Mouse (Mus musculus): ENCODE measurements around the gene Tubg1.
A peak's percentile ranks its signal among the peaks of the same experiment; 100 is the strongest.
"Not testable (repeated sequence)": the region's sequence is repeated elsewhere in the genome, so short reads cannot be mapped to it uniquely, and the experiment has no call there.

Gene Tubg1

DNA sequence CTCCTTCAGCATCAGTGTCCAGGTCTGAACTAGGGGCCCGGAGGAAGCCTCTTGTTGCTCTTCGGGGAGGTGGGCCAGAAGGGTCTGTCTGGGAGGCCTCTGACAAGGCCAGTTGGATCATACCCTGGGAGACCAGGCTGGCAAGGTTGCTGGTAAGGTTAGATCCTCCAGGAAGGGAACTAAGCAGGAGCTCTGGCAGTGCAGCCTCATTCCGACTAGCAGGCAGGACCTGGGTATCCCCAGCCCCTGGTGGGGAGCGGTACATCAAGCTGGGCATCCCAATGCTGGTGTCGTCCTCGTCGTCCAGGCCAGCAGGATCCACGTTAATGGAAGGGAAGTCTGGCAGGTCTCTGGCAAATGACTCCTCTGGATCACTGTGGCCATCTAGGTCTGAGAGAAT is 21.5 kb upstream of the Tubg1 start:
- no peak for DNase-seq (ENCODE audit: low spot score in 2 of 2)

GRCm38 (mm10) chr11:101103011-101103410 is 16.7 kb upstream of the Tubg1 start:
- no peak for DNase-seq (ENCODE audit: low spot score in 2 of 2)

GRCm38 (mm10) chr11:101109351-101109750 is 10.4 kb upstream of the Tubg1 start:
- DNase-seq (ENCODE audit: low spot score in 2 of 2): no peak

- no peak for DNase-seq (ENCODE audit: low spot score in 2 of 2)
These were observed 9.0 kb upstream of the Tubg1 start for GRCm38 (mm10) chr11:101110708-101111107.

- DNase-seq (ENCODE audit: low spot score in 2 of 2): no peak
These were observed 8.6 kb upstream of the Tubg1 start for GRCm38 (mm10) chr11:101111178-101111577.

GRCm38 (mm10) chr11:101112186-101112585 is 7.6 kb upstream of the Tubg1 start:
- no peak for DNase-seq (ENCODE audit: low spot score in 2 of 2)

DNA sequence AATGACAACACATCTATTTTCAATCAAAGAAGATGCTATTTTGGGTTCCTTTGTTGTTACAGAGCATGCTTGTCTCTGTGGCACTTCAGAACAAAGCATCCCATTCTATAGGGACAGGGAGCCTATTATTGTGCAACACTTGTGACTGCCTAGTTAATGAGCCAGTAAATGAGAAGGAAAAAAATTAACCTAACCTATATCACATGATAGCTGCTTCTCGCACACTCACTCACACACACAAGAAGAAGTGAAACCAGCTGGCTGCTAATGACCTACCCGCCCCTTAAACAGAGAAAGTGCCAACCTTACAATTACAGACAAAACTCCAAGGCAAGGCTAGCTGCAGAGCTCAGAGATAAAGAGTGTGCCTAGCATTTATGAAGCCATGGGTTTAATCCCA is 4.2 kb upstream of the Tubg1 start:
- DNase-seq (ENCODE audit: low spot score in 2 of 2): peak in 1 of 2 experiments; percentile 30

- DNase-seq (ENCODE audit: low spot score in 2 of 2): no peak
These were observed 1.6 kb upstream of the Tubg1 start for GRCm38 (mm10) chr11:101118105-101118504.

GRCm38 (mm10) chr11:101119131-101119760 is 492 bp upstream of the Tubg1 start:
- DNase-seq (ENCODE audit: low spot score in 2 of 2): peak; percentile 51 to 54

DNA sequence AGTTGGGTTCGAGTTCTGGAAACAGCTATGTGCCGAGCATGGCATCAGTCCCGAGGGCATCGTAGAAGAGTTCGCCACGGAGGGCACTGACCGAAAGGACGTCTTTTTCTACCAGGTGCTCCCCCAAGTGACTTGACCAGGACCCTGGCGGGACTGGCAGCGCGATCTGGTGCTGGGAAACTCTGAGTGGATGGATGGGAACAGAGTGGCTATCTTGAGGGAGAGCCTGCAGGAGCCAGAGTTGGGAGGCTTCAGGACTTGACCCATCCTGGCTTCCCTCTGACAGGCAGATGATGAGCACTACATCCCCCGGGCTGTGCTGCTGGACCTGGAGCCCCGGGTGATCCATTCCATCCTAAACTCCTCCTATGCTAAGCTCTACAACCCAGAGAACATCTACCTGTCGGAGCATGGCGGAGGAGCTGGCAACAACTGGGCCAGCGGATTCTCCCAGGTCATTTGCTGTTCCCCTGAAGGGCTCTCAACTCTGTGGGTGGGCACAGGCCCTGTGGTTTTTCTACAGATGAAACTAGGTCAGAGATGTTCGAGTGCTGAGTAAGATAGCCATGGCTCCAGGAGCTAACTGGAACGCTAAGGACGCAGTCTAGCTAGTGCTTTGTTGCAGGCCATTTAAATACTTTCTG is 929 bp downstream of the Tubg1 start:
- peak in 1 of 2 experiments; percentile 41 for DNase-seq (ENCODE audit: low spot score in 2 of 2)

GRCm38 (mm10) chr11:101124494-101124893 is 4.8 kb downstream of the Tubg1 start:
- DNase-seq (ENCODE audit: low spot score in 2 of 2): not testable (repeated sequence)

GRCm38 (mm10) chr11:101125008-101125407 is 5.3 kb downstream of the Tubg1 start:
- not testable (repeated sequence) for DNase-seq (ENCODE audit: low spot score in 2 of 2)

DNA sequence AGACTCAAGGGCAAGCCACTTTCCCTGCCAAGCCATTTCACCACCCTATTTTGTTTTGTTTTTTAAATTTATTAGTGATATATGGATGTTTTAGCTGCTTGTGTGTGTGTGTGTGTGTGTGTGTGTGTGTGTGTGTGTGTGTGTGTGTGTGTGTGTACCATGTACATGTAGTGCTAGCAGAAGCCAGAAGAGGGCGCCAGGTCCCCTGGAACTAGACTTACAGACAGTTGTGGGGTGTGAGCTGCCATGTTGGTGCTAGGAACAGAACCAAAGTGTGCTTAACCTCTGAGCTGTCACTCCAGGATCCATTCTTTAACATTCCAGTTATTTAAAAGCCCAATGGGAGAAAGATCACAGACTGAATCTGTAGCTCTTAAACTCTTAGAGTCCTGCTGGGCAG is 7.3 kb downstream of the Tubg1 start:
- peak in 1 of 2 experiments; percentile 53 for DNase-seq (ENCODE audit: low spot score in 2 of 2)

GRCm38 (mm10) chr11:101128996-101129577 is 9.3 kb downstream of the Tubg1 start:
- DNase-seq (ENCODE audit: low spot score in 2 of 2): no peak

GRCm38 (mm10) chr11:101130056-101130756 is 10.5 kb downstream of the Tubg1 start:
- DNase-seq (ENCODE audit: low spot score in 2 of 2): peak in 1 of 2 experiments; percentile 24

GRCm38 (mm10) chr11:101131187-101131586 is 11.4 kb downstream of the Tubg1 start:
- no peak for DNase-seq (ENCODE audit: low spot score in 2 of 2)

DNA sequence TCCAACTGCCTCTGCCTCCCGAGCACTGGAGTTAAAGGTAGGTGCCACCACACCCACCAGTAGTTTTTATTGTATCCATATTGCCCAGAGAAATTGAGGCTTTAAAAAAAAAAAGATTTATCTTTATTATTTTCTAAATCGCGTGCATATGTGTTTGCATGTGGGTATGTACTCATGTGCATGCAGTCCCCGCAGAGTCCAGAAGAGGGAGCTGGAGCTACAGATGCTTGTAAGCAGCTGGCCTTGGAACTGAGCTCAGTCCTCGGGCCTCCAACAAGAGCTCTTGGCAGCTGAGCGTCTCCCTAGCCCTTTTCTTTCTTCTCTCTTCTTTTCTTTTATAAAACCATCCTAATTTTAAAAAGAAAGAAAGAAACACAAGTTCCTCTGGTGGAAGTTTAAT is 12.0 kb downstream of the Tubg1 start:
- DNase-seq (ENCODE audit: low spot score in 2 of 2): peak in 1 of 2 experiments; percentile 54

- no peak for DNase-seq (ENCODE audit: low spot score in 2 of 2)
These were observed 13.3 kb downstream of the Tubg1 start for GRCm38 (mm10) chr11:101133037-101133436.

DNA sequence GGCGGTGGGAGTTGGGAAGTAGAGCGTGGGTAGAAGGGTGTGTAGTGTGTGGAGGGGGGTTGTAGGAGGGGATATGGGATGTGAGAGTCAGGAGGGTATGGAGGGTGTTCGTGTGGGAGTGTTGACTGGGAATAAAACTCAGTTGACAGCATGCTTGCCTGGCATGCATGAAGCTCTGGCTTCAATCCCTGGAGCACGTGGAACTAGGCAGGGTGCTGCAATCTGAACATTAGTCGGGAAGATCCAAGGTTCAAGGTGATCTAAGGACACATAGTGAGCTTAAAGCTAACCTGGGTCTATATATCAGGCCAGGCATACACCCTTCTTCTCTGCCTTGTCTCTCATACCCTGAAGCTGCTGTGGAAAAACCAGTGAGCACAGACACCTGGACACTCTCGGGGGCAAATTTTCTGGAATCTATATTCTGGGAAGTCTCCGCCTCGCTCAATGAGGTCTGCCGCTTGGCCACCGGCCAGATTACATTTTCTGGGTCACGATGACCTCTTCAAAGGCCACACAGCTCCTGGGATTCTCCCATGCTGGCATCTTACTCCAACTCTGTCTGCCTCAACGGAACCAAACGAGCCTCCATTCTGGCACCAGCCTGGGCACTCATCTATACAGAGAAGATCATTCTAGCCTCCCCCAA is 14.6 kb downstream of the Tubg1 start:
- no peak for DNase-seq (ENCODE audit: low spot score in 2 of 2)

DNA sequence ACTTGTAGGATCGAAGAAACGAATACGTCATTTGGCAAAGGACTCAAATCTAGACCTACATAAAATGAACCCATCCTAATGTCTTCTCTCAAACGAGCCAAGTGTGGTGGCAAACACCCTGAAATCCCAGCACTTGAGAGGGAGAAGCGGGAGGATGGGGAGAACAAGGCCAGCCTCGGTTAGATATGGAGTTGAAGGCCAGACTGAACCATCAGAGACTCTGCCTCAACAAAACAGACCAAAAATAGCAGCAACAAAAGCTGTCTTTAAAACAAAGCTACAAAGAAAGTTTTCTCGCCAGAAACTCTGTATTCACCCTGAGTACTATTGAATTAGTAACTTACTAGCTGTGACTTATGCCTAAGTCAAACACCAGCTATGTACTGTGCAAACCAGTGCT is 17.3 kb downstream of the Tubg1 start:
- DNase-seq (ENCODE audit: low spot score in 2 of 2): no peak

DNA sequence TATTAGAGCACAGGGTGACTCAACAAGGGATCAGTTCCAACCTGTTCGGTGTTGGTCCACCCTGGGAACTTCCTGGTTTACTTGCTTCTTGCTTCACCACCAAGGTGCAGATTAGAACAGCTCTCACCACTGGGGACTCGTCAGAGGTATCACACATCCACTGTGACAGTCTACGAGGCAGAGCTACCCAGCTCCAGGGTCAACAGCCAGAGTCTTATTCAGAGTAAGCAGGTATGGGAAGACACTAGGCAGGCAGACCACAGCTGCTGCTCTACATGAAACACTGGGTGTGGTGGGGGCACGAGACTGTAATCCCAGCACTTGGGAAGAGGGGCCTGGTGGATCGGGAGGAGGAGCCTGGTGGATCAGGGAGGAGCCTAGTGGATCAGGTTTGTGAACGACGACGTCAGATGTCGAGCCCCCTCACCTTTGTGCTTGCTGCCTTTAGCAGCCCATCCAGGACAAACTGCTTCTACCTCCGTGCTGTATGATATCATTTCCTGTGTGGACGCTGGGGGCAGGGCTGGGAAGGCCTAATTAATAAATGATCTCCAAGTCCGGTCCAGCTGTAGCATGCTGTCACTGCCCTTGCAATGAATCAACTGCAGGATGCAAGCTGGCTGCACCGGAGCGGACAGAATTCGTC is 18.9 kb downstream of the Tubg1 start:
- DNase-seq (ENCODE audit: low spot score in 2 of 2): no peak
